In the genomic region with DNA sequence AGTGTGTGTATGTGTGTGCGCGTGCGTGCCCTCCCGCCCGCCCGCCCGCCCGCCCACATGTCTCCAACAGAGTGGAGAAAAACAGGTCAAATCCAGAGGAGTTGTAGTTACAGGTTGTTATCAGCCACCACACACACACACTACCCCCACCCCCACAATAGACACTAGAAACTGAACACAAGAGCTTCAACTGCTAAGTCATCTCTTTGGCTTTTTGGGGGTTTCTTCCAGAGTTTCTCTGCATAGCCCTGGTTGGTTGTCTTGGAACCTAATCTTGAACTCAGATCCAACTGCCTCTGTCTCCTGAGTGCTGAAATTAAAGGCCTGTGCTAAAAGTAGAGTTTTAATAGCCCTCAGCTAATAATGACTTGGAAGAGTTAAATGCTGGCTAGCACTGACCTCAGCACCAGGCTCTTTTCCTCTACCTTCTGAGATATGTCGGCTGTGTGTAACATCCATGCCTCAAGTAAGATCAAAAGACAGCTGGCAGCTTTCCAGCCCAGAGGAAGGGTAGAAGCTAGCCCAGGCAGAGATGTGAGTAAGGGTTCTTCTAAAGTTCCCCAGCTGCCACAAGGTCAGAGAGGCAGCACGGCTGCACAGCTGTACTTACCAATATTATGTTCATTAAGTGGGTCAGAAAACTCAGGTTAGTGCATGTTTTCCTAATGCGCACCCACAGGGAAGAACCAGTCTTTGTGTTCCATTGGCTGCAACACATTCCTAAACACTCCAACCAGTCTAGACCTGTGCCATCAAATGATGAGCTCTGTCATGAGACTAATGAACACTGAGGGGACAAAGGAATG, we compare ENCODE assay signal across 8 mouse cellular contexts. TPM values are rescaled to one million over a fixed set of nuclear protein-coding genes. Genes with fewer than 3 reads are reported as not detected.
DNase-seq lines count a peak whose midpoint lies in the region; ATAC-seq lines count a peak whose summit lies in the region.

No protein-coding gene starts in this region.

- peak; percentile 29 for DNase-seq in cerebellum, adult 9-10 months
- no peak for DNase-seq in cerebellum, adult 8-10 months
- peak; percentile 23 for DNase-seq in spleen, adult 12 weeks (ENCODE audit: low spot score)
- no peak for DNase-seq in spleen, adult 18-20 months
- no peak for DNase-seq in limb, embryonic 10.5 days (ENCODE audit: low spot score)
- DNase-seq in thymus, postnatal 4 days, result peak; percentile 39
- no peak for DNase-seq in right cerebral cortex, postnatal 36 days (ENCODE audit: low spot score in 2 of 2)
- no peak for DNase-seq in hindbrain, embryonic 14.5 days (ENCODE audit: low spot score)

- no peak for ATAC-seq in hindbrain, embryonic 14.5 days (ENCODE audit: low FRiP score)

- H3K4me1 ChIP-seq in limb, embryonic 10.5 days, result peaks cover 26% of the 10 kb centered on the region
- H3K4me1 ChIP-seq in hindbrain, embryonic 14.5 days (replicated peaks; ENCODE audit: control insufficient read depth, insufficient read depth, low read length), result no peaks in the 10 kb centered on the region

- WGBS in limb, embryonic 10.5 days, result 84% methylated on average over 11 of the region's 11 CpGs
- 90% methylated on average over 11 of the region's 11 CpGs for WGBS in hindbrain, embryonic 14.5 days

- H3K4me2 ChIP-seq in hindbrain, embryonic 14.5 days (replicated peaks), result no peak overlapping the region

- H3K9ac ChIP-seq in hindbrain, embryonic 14.5 days, result no peak overlapping the region

- peak overlapping the region; percentile 46; the same call in 1 of the 2 replicates for H3K27ac ChIP-seq in limb, embryonic 10.5 days
- H3K27ac ChIP-seq in hindbrain, embryonic 14.5 days, result no peak overlapping the region

- H3K27me3 ChIP-seq in limb, embryonic 10.5 days (ENCODE audit: low read depth, poor library complexity, severe bottlenecking), result no peaks in the 10 kb centered on the region
- no peaks in the 10 kb centered on the region for H3K27me3 ChIP-seq in hindbrain, embryonic 14.5 days (ENCODE audit: control insufficient read depth, insufficient read depth, low read length)

- no peaks in the 10 kb centered on the region for H3K9me3 ChIP-seq in limb, embryonic 10.5 days (replicated peaks)
- no peaks in the 10 kb centered on the region for H3K9me3 ChIP-seq in hindbrain, embryonic 14.5 days (ENCODE audit: control insufficient read depth, low read length)

- no peak overlapping the region for H3K4me3 ChIP-seq in limb, embryonic 10.5 days
- no peak overlapping the region for H3K4me3 ChIP-seq in hindbrain, embryonic 14.5 days (replicated peaks; ENCODE audit: low read length)

- peaks cover 22% of the 10 kb centered on the region for H3K36me3 ChIP-seq in limb, embryonic 10.5 days
- peaks cover 15% of the 10 kb centered on the region for H3K36me3 ChIP-seq in hindbrain, embryonic 14.5 days (replicated peaks; ENCODE audit: control insufficient read depth, insufficient read depth)

RNA-seq across cellular contexts. Expression of gene Gm10401, which starts 26.8 kb away (rescaled TPM):
- polyA plus RNA-seq in limb, embryonic 10.5 days (2016; fragmentation: Nextera tagmentation; extraction: Ambion mirVana), result 24.9 and 26.2 TPM in 2 replicates
- polyA plus RNA-seq in hindbrain, embryonic 14.5 days (2014; fragmentation: Nextera tagmentation; extraction: Ambion mirVana), result 49.1 and 53.0 TPM in 2 replicates

RNA-seq across cellular contexts. Expression of gene Acads, which starts 47.8 kb away (rescaled TPM):
- polyA plus RNA-seq in limb, embryonic 10.5 days (2016; fragmentation: Nextera tagmentation; extraction: Ambion mirVana), result 91.6 and 91.9 TPM in 2 replicates
- polyA plus RNA-seq in hindbrain, embryonic 14.5 days (2014; fragmentation: Nextera tagmentation; extraction: Ambion mirVana), result 11.1 and 12.5 TPM in 2 replicates

Comparison
In these comparisons a context has a peak if more than half of its experiments do, and no peak if none do; other contexts are left out.
1. DNase-seq: peak in cerebellum, adult 9-10 months (single experiment), spleen, adult 12 weeks (single experiment) and thymus, postnatal 4 days (single experiment); none in cerebellum, adult 8-10 months (single experiment), spleen, adult 18-20 months (0 of 2), limb, embryonic 10.5 days (single experiment), right cerebral cortex, postnatal 36 days (0 of 2) and hindbrain, embryonic 14.5 days (single experiment).